Mouse (Mus musculus): ENCODE data around the gene Mast4. TPM values are rescaled to one million over a fixed set of nuclear protein-coding genes. Genes with fewer than 3 reads are reported as not detected.

Gene Mast4
- polyA plus RNA-seq, 1 experiment from 2014 or later, result 10.1 TPM

DNA sequence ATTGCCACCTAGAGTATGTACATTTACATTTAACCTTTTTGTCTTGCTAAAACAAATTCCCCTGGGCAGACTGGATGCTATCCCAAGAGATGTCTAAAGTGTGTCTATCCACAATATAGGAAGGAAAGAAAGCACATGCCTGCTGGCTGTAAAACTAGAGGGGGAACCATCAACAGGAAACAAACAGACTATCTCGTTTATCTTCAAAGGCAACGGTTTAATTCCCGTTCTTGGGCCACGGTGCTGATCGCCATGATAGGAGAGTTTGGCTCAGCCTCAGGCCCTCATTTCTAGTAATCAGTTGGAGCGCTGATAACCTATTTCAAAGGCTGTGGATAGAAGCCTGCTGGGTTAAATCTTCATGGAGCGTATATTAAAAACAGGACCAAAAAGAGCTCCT, 567.2 kb downstream of the Mast4 start:
- no peaks in the 10 kb centered on the region; the same call in 1 of the 2 replicates for H3K36me3 ChIP-seq (ENCODE audit: control insufficient read depth, insufficient read depth, low read length)

DNA sequence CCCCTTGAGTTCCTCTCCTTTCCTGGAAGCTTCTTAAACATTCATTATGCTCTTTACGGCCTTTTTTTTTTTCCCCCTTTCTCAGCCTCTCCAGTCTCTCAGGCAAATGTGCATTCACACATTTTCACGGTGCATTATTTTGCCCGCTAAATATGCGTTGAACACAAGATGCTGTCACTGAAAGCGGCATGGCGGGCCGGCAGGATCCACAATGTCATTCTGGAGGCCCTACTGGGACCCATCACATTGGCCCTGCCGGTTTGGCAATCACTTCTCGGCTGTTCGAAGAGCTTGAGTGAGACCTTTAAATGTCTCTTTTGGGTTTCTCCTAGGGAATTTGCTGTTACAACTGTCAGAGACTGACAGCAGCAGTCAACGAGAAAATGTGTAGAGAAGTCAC, 569.1 kb downstream of the Mast4 start:
- Histone ChIP-seq H3K27me3 (replicated peaks; ENCODE audit: control insufficient read depth, insufficient read depth, low read length) (no peaks in the 10 kb centered on the region), H3K9me3 (ENCODE audit: control insufficient read depth, low read length) (no peaks in the 10 kb centered on the region), H3K4me1 (replicated peaks; ENCODE audit: control insufficient read depth, insufficient read depth, low read length) (0 out of 2 replicates have a peak, but pooled peaks cover 8% of the 10 kb centered on the region), H3K4me3 (ENCODE audit: low read depth, low read length) (no peak overlapping the region), H3K36me3 (ENCODE audit: control insufficient read depth, insufficient read depth, low read length) (no peaks in the 10 kb centered on the region), H3K27ac (ENCODE audit: low read depth, low read length) (no peak overlapping the region), H3K9ac (ENCODE audit: low read depth, low read length) (no peak overlapping the region), H3K4me2 (no peak overlapping the region)
- WGBS, result 90% methylated on average over 11 of the region's 11 CpGs
- no peak for DNase-seq (ENCODE audit: low spot score)
- ATAC-seq (replicated peaks; ENCODE audit: low FRiP score), result no peak

More for the DNA sequence above, 567.2 kb downstream of the Mast4 start:
- no peaks in the 10 kb centered on the region for H3K9me3 ChIP-seq (ENCODE audit: control insufficient read depth, low read length)
- no peaks in the 10 kb centered on the region for H3K27me3 ChIP-seq (replicated peaks; ENCODE audit: control insufficient read depth, insufficient read depth, low read length)
- WGBS, result 59% methylated on average over 7 of the region's 7 CpGs
- H3K4me1 ChIP-seq (replicated peaks; ENCODE audit: control insufficient read depth, insufficient read depth, low read length), result 0 out of 2 replicates have a peak, but pooled peaks cover 8% of the 10 kb centered on the region
- ATAC-seq (replicated peaks; ENCODE audit: low FRiP score) (no peak), DNase-seq (ENCODE audit: low spot score) (no peak)
- no peak overlapping the region for H3K4me3 ChIP-seq (ENCODE audit: low read depth, low read length)
- no peak overlapping the region for H3K9ac ChIP-seq (ENCODE audit: low read depth, low read length)
- no peak overlapping the region for H3K4me2 ChIP-seq
- H3K27ac ChIP-seq (ENCODE audit: low read depth, low read length), result no peak overlapping the region

DNA sequence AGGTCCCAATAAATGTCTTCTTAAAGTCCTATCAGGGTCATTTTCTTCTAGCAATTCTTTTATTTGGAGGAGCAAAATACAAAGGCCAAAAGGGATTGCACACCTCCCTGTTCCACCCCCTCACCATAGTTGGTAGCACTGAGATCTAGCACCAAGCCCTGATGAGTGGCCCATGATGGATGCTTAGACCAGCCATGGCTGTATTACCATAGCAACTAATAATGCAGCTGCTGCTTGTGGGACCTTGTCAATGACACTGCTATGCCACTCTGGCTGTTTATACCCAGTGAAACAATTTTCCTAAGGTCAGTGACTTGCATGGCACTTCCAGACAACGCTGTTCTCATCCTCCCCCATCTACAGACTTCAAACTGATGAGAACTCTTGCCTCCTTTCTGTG, 570.1 kb downstream of the Mast4 start:
- no peak overlapping the region for H3K27ac ChIP-seq (ENCODE audit: low read depth, low read length)
- H3K9me3 ChIP-seq (ENCODE audit: control insufficient read depth, low read length), result no peaks in the 10 kb centered on the region
- DNase-seq (ENCODE audit: low spot score), result no peak
- 0 out of 2 replicates have a peak, but pooled peaks cover 8% of the 10 kb centered on the region for H3K4me1 ChIP-seq (replicated peaks; ENCODE audit: control insufficient read depth, insufficient read depth, low read length)
- WGBS, result 80% methylated on average over 1 of the region's 1 CpGs
- no peaks in the 10 kb centered on the region for H3K27me3 ChIP-seq (replicated peaks; ENCODE audit: control insufficient read depth, insufficient read depth, low read length)
- no peak for ATAC-seq (replicated peaks; ENCODE audit: low FRiP score)
- no peaks in the 10 kb centered on the region for H3K36me3 ChIP-seq (ENCODE audit: control insufficient read depth, insufficient read depth, low read length)
- H3K4me3 ChIP-seq (ENCODE audit: low read depth, low read length), result no peak overlapping the region
- no peak overlapping the region for H3K4me2 ChIP-seq
- no peak overlapping the region for H3K9ac ChIP-seq (ENCODE audit: low read depth, low read length)

DNA sequence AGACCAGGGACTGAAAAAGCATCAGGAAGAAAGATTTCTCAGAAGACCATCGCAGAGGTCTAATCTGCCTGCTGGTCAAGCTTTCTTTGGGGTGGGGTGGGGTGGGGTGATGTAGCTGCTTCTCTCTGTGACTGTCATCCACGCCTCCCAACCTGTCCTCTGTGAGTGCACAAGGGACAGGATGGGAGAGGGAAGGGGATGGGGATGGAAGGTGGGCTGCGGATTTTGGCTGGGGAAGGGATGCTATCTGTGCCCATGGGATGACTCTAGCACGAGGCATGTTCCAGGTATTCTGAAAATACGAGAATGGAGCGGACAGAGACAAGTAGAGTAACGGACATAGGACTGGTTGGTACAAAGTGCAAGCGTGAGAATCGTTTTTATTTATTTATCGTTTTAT, 572.1 kb downstream of the Mast4 start:
- H3K36me3 ChIP-seq (ENCODE audit: control insufficient read depth, insufficient read depth, low read length), result 0 out of 2 replicates have a peak, but pooled peaks cover 4% of the 10 kb centered on the region
- H3K9ac ChIP-seq (ENCODE audit: low read depth, low read length), result no peak overlapping the region
- H3K9me3 ChIP-seq (ENCODE audit: control insufficient read depth, low read length), result no peaks in the 10 kb centered on the region
- H3K4me2 ChIP-seq, result no peak overlapping the region
- H3K4me3 ChIP-seq (ENCODE audit: low read depth, low read length), result no peak overlapping the region
- H3K27me3 ChIP-seq (replicated peaks; ENCODE audit: control insufficient read depth, insufficient read depth, low read length), result no peaks in the 10 kb centered on the region
- WGBS, result 87% methylated on average over 10 of the region's 10 CpGs
- no peak for DNase-seq (ENCODE audit: low spot score)
- H3K27ac ChIP-seq (ENCODE audit: low read depth, low read length), result no peak overlapping the region
- peaks cover 11% of the 10 kb centered on the region; the same call in 1 of the 2 replicates for H3K4me1 ChIP-seq (replicated peaks; ENCODE audit: control insufficient read depth, insufficient read depth, low read length)
- ATAC-seq (replicated peaks; ENCODE audit: low FRiP score), result no peak

DNA sequence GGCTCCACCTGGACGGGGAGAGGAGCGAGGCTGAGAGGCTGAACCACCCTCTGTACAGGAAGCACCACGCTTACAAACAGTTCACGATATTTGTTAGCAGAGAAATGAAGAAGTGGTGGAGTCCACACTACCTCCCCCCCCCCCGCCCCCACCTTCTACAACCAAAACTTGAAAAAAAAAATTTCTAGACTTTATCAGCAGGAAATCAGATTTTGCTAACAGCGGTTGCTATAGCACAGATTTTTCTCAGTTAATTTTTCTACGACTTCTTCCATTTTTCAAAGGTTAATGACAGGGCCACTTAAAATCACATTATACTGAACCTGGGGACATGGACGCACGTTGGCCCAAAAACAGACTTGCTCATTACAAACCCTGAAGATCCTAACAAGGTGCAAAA, 572.9 kb downstream of the Mast4 start:
- WGBS, result 85% methylated on average over 9 of the region's 9 CpGs
- Histone ChIP-seq H3K4me3 (ENCODE audit: low read depth, low read length) (no peak overlapping the region), H3K36me3 (ENCODE audit: control insufficient read depth, insufficient read depth, low read length) (0 out of 2 replicates have a peak, but pooled peaks cover 4% of the 10 kb centered on the region), H3K27ac (ENCODE audit: low read depth, low read length) (no peak overlapping the region), H3K9me3 (ENCODE audit: control insufficient read depth, low read length) (no peaks in the 10 kb centered on the region), H3K4me2 (no peak overlapping the region), H3K4me1 (replicated peaks; ENCODE audit: control insufficient read depth, insufficient read depth, low read length) (peaks cover 9% of the 10 kb centered on the region; the same call in 1 of the 2 replicates), H3K9ac (ENCODE audit: low read depth, low read length) (no peak overlapping the region), H3K27me3 (replicated peaks; ENCODE audit: control insufficient read depth, insufficient read depth, low read length) (no peaks in the 10 kb centered on the region)
- ATAC-seq (replicated peaks; ENCODE audit: low FRiP score), result no peak
- no peak for DNase-seq (ENCODE audit: low spot score)

DNA sequence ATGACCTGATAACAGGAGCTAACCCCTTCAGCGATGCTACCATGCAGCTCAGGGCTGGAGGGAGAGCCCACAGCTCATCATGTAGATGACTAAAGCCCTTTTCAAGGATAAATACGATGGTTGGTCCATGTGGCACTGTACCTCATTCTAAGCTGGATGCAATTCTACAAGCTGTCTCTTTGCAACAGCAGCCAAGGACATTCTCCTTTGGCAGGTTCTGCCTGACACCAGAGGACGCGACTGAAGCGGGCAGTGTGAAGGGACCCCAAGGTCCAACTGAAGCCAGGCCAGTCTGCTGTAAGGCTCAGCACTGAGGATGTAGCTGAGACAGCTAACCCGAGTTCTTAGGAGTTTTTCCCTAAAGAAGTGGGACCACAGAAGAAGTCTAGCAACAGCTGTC, 576.3 kb downstream of the Mast4 start:
- H3K9me3 ChIP-seq (ENCODE audit: control insufficient read depth, low read length), result no peaks in the 10 kb centered on the region
- H3K36me3 ChIP-seq (ENCODE audit: control insufficient read depth, insufficient read depth, low read length), result 0 out of 2 replicates have a peak, but pooled peaks cover 4% of the 10 kb centered on the region
- H3K4me2 ChIP-seq, result no peak overlapping the region
- H3K4me1 ChIP-seq (replicated peaks; ENCODE audit: control insufficient read depth, insufficient read depth, low read length), result peaks cover 11% of the 10 kb centered on the region
- no peak overlapping the region for H3K27ac ChIP-seq (ENCODE audit: low read depth, low read length)
- H3K27me3 ChIP-seq (replicated peaks; ENCODE audit: control insufficient read depth, insufficient read depth, low read length), result no peaks in the 10 kb centered on the region
- DNase-seq (ENCODE audit: low spot score) (no peak), ATAC-seq (replicated peaks; ENCODE audit: low FRiP score) (no peak)
- 91% methylated on average over 6 of the region's 6 CpGs for WGBS
- H3K9ac ChIP-seq (ENCODE audit: low read depth, low read length), result no peak overlapping the region
- H3K4me3 ChIP-seq (ENCODE audit: low read depth, low read length), result no peak overlapping the region

DNA sequence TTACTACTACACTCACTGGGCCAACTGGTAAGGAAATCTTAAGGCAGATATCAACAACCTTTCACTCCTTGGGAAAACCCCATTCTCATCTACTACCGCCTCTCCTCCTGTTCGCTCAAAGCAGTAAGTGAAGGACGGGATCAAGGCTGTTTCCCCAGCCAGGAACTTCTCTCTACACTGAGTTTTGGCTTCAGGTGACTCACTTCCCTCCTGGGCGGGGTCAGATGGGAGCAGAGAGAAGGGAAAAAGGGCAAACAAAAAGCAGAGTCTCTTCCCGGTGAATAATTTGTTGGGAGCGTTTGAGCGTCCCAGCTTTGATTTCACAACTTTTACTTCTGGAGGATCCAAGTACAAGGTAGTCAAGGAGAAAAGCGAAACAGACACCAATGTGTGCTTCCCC, 578.2 kb downstream of the Mast4 start:
- 82% methylated on average over 8 of the region's 8 CpGs for WGBS

DNA sequence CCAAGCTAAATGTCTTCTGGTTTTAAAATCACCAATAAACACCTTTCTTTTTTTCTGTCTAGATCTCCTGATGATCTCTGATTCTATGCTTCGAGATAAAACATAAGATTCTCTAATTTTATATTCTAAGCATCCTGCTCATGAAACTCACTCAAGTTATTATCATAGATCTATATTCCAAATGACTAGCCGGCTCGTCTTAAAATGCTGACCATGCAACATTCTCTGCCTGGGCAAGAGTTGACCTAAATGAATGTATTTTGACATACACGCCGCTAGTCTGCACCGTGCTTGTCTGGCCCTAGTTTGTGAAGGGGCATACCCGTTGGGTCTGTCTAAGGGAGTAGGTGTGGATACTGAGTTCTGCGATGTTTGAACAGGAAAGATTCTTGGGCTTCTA, 579.2 kb downstream of the Mast4 start:
- Histone ChIP-seq H3K4me2 (no peak overlapping the region), H3K27ac (ENCODE audit: low read depth, low read length) (no peak overlapping the region), H3K9me3 (ENCODE audit: control insufficient read depth, low read length) (no peaks in the 10 kb centered on the region), H3K4me3 (ENCODE audit: low read depth, low read length) (no peak overlapping the region), H3K4me1 (replicated peaks; ENCODE audit: control insufficient read depth, insufficient read depth, low read length) (peaks cover 11% of the 10 kb centered on the region), H3K9ac (ENCODE audit: low read depth, low read length) (no peak overlapping the region), H3K36me3 (ENCODE audit: control insufficient read depth, insufficient read depth, low read length) (peaks cover 9% of the 10 kb centered on the region; the same call in 1 of the 2 replicates), H3K27me3 (replicated peaks; ENCODE audit: control insufficient read depth, insufficient read depth, low read length) (no peaks in the 10 kb centered on the region)
- ATAC-seq (replicated peaks; ENCODE audit: low FRiP score) (no peak), DNase-seq (ENCODE audit: low spot score) (no peak)
- 91% methylated on average over 8 of the region's 8 CpGs for WGBS

More for the DNA sequence above, 578.2 kb downstream of the Mast4 start:
- H3K9ac ChIP-seq (ENCODE audit: low read depth, low read length), result no peak overlapping the region
- no peak overlapping the region for H3K4me3 ChIP-seq (ENCODE audit: low read depth, low read length)
- no peak for ATAC-seq (replicated peaks; ENCODE audit: low FRiP score)
- H3K4me1 ChIP-seq (replicated peaks; ENCODE audit: control insufficient read depth, insufficient read depth, low read length), result peaks cover 11% of the 10 kb centered on the region
- H3K27me3 ChIP-seq (replicated peaks; ENCODE audit: control insufficient read depth, insufficient read depth, low read length), result no peaks in the 10 kb centered on the region
- H3K27ac ChIP-seq (ENCODE audit: low read depth, low read length), result no peak overlapping the region
- no peaks in the 10 kb centered on the region for H3K9me3 ChIP-seq (ENCODE audit: control insufficient read depth, low read length)
- DNase-seq (ENCODE audit: low spot score), result no peak
- peaks cover 6% of the 10 kb centered on the region; the same call in 1 of the 2 replicates for H3K36me3 ChIP-seq (ENCODE audit: control insufficient read depth, insufficient read depth, low read length)
- H3K4me2 ChIP-seq, result no peak overlapping the region

Data from liver, embryonic 11.5 days (tissue).